Mouse (Mus musculus) embryonic fibroblast, embryonic 13.5 days (primary cell): ENCODE data around the gene Myt1l.

Experiments
- CTCF ChIP-seq: IDR thresholded peaks from 2 replicates; pipeline ENCODE4 v1.5.1; 2011; ENCODE audit warnings: mild to moderate bottlenecking, control low read depth, low read length, moderate library complexity, borderline replicate concordance; ENCODE audit not compliant: insufficient read depth
- POLR2A ChIP-seq: IDR thresholded peaks from 2 replicates; pipeline ENCODE4 v1.6.1; 2011; ENCODE audit warnings: low read depth, mild to moderate bottlenecking, control low read depth, low read length, moderate library complexity

- TF ChIP-seq CTCF (no peak), POLR2A (no peak)
Measured at GRCm38 (mm10) chr12:29937308-29937707, 409.1 kb downstream of the Myt1l start, which contains the start of gene Pxdn.
